Mouse (Mus musculus): ENCODE results near the gene Gm21981. TPM values are rescaled to one million over a fixed set of nuclear protein-coding genes. Genes with fewer than 3 reads are reported as not detected.

Gm21981 gene
- polyA plus RNA-seq, 1 experiment from 2014 or later: 0.13 TPM

- no peak overlapping the region for H3K4me2 ChIP-seq (ENCODE audit: low read depth, low read length)
- peaks cover 11% of the 10 kb centered on the region for H3K27me3 ChIP-seq (ENCODE audit: insufficient read depth, low read length)
- 73% methylated on average over 10 of the region's 10 CpGs for WGBS (ENCODE audit: insufficient replicate concordance)
- no peak for ATAC-seq
- no peak for DNase-seq
- H3K4me3 ChIP-seq (ENCODE audit: low read depth, low read length): no peak overlapping the region
- no peak overlapping the region for H3K27ac ChIP-seq (ENCODE audit: low read depth)
- TF ChIP-seq EP300 (IDR thresholded peaks at IDR 0.05; ENCODE audit: low read depth) (no peak), CTCF (IDR thresholded peaks at IDR 0.05; ENCODE audit: low read depth) (no peak)
- H3K4me1 ChIP-seq (ENCODE audit: insufficient read depth): peaks cover 14% of the 10 kb centered on the region
- no peaks in the 10 kb centered on the region for H3K9me3 ChIP-seq (ENCODE audit: low read length)
- no peak overlapping the region for H3K9ac ChIP-seq (replicated peaks)
- H3K36me3 ChIP-seq (replicated peaks; ENCODE audit: insufficient read depth, low read length): no peaks in the 10 kb centered on the region
Observed at GRCm38 (mm10) chr17:47698156-47698555, 3.9 kb upstream of the Gm21981 start.

- Histone ChIP-seq H3K36me3 (replicated peaks; ENCODE audit: insufficient read depth, low read length) (no peaks in the 10 kb centered on the region), H3K9me3 (ENCODE audit: low read length) (no peaks in the 10 kb centered on the region), H3K27ac (ENCODE audit: low read depth) (no peak overlapping the region), H3K27me3 (ENCODE audit: insufficient read depth, low read length) (peaks cover 10% of the 10 kb centered on the region), H3K4me2 (ENCODE audit: low read depth, low read length) (peak overlapping the region; percentile 88), H3K9ac (replicated peaks) (peak overlapping the region; percentile 64), H3K4me3 (ENCODE audit: low read depth, low read length) (peak overlapping the region; percentile 58), H3K4me1 (ENCODE audit: insufficient read depth) (peaks cover 14% of the 10 kb centered on the region)
- no peak for ATAC-seq
- under 1% methylated on average over 18 of the region's 23 CpGs for WGBS (ENCODE audit: insufficient replicate concordance)
- TF ChIP-seq CTCF (IDR thresholded peaks at IDR 0.05; ENCODE audit: low read depth): no peak
- no peak for TF ChIP-seq EP300 (IDR thresholded peaks at IDR 0.05; ENCODE audit: low read depth)
- peak; percentile 28 for DNase-seq
Observed at GRCm38 (mm10) chr17:47695337-47695710, 1.1 kb upstream of the Gm21981 start.

DNA sequence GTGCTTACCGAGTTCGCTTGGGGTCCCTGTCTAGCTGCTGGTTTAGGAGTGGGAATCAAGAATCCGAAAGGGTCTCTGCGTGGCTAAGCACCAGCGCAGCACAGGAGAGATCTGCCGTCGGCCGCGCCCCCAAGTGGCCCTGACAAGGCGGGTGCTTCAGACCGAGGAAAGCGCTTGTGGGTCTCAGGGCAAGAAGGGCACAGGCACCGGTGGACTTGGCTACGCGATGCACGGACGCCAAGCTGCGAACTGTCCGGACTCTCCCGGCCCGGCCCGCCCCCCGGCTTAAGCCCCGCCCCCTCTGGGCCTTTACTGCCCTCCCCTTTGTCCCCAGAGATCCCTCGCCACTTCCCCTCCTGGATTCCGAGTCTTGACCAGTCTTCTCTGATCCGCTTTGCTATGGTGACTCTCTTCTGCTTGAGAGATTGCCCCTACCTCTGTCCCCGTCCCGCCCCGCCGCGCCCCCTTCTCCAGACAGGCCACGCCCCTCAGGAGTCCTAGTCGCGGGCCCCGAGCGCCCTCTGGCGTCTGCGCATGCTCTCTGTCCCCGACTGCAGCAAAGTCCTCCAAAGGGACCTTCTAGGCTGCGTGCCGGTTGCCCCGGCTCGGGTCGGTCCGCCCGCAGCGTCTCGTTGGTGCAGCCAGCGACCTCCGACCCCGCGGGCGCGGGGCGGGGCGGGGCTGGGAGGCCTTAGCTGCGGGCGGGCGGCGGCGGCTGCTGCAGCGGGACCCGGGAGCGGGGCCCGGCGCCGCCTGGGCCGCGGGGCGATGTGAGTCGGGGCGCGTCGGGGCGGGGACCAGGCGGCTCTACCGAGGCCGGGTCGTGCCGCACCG is 465 bp upstream of the Gm21981 start, which contains the start of gene Prickle4:
TSS of gene Prickle4 (minus strand) at position 234 of the 834 bp plus-strand sequence.
- Histone ChIP-seq H3K4me1 (ENCODE audit: insufficient read depth) (peaks cover 11% of the 10 kb centered on the region), H3K9me3 (ENCODE audit: low read length) (no peaks in the 10 kb centered on the region), H3K27ac (ENCODE audit: low read depth) (peak within 1 kb of the TSS; percentile 48), H3K27me3 (ENCODE audit: insufficient read depth, low read length) (peaks cover 10% of the 10 kb centered on the region), H3K4me2 (ENCODE audit: low read depth, low read length) (peak within 1 kb of the TSS; percentile 88), H3K36me3 (replicated peaks; ENCODE audit: insufficient read depth, low read length) (no peaks in the 10 kb centered on the region), H3K9ac (replicated peaks) (peak within 1 kb of the TSS; percentile 64), H3K4me3 (ENCODE audit: low read depth, low read length) (peak within 1 kb of the TSS; percentile 58)
- WGBS (ENCODE audit: insufficient replicate concordance): under 1% methylated on average over 70 of the region's 82 CpGs
- DNase-seq: peak; percentile 97
- ATAC-seq: peak; percentile 95
- TF ChIP-seq CTCF (IDR thresholded peaks at IDR 0.05; ENCODE audit: low read depth) (peak; percentile 96), EP300 (IDR thresholded peaks at IDR 0.05; ENCODE audit: low read depth) (no peak)

DNA sequence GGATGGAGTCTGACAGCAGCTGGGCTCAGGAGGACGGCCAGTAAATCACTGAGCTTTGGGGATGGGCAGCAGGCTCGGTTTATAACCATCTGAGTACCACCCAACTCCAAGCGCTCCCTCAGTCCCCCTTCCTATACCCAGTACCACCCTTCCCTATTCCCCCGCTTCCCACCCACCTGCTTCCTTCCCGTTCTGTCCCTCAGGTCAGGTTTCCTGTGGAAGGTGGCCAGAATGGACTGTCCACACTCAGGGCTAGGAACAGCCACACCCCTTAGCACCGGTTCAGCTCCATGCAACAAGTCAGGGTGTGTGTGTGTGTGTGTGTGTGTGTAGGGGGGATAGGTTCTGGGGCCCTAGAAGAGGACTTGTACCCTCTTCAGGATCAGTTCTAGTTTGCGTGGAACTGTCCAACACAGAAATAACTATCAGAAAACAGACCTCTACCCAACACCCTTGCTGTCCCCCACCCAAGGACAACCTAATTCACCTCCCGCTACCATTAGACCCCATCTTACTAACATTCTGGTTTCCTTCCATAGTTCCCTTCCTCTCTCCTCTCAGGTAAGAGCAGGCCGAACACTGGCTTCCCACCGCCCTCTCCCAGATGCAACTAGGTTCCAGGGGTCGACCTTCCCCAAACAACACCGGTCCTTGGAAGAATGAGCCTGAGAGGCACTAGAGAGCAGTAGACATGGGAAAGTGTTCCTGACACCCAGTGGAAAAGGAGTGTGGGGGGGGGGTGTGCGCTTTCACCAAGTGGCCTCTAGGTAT is 399 bp downstream of the Gm21981 start:
- H3K9me3 ChIP-seq (ENCODE audit: low read length): no peaks in the 10 kb centered on the region
- peak overlapping the region; percentile 58 for H3K4me3 ChIP-seq (ENCODE audit: low read depth, low read length)
- H3K27ac ChIP-seq (ENCODE audit: low read depth): no peak overlapping the region
- WGBS (ENCODE audit: insufficient replicate concordance): 56% methylated on average over 13 of the region's 13 CpGs
- H3K4me1 ChIP-seq (ENCODE audit: insufficient read depth): peaks cover 16% of the 10 kb centered on the region
- ATAC-seq (no peak), DNase-seq (no peak)
- H3K36me3 ChIP-seq (replicated peaks; ENCODE audit: insufficient read depth, low read length): no peaks in the 10 kb centered on the region
- no peak overlapping the region; the same call in 1 of the 2 replicates for H3K9ac ChIP-seq (replicated peaks)
- peak overlapping the region; percentile 88 for H3K4me2 ChIP-seq (ENCODE audit: low read depth, low read length)
- H3K27me3 ChIP-seq (ENCODE audit: insufficient read depth, low read length): peaks cover 10% of the 10 kb centered on the region
- TF ChIP-seq EP300 (IDR thresholded peaks at IDR 0.05; ENCODE audit: low read depth) (no peak), CTCF (IDR thresholded peaks at IDR 0.05; ENCODE audit: low read depth) (no peak)

GRCm38 (mm10) chr17:47691650-47692049 is 2.6 kb downstream of the Gm21981 start:
- Histone ChIP-seq H3K4me3 (ENCODE audit: low read depth, low read length) (no peak overlapping the region), H3K27ac (ENCODE audit: low read depth) (no peak overlapping the region), H3K27me3 (ENCODE audit: insufficient read depth, low read length) (peaks cover 10% of the 10 kb centered on the region), H3K9me3 (ENCODE audit: low read length) (no peaks in the 10 kb centered on the region), H3K4me1 (ENCODE audit: insufficient read depth) (peaks cover 24% of the 10 kb centered on the region), H3K36me3 (replicated peaks; ENCODE audit: insufficient read depth, low read length) (no peaks in the 10 kb centered on the region), H3K4me2 (ENCODE audit: low read depth, low read length) (no peak overlapping the region), H3K9ac (replicated peaks) (no peak overlapping the region)
- 82% methylated on average over 3 of the region's 3 CpGs for WGBS (ENCODE audit: insufficient replicate concordance)
- DNase-seq: no peak
- no peak for TF ChIP-seq CTCF (IDR thresholded peaks at IDR 0.05; ENCODE audit: low read depth)
- TF ChIP-seq EP300 (IDR thresholded peaks at IDR 0.05; ENCODE audit: low read depth): no peak
- ATAC-seq: no peak

DNA sequence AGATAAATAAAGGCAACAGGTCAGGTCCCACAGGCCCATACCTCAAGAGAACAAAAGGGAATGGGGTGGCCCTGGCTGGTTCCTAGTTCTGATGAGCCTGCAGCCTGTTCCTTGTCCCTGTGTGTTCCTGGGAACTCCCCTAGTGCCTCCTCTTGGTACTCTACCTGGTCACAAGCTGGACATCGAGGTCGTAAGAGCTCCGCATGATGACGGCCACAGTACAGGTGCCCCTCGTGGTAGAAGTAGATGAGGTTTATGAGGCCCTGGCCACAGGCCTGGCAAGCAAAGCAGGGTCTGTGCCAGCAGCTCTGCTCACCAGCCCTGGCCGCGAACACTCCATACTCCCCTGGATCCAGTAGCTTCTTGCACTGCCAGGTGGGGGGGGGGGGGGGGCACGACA is 4.4 kb downstream of the Gm21981 start:
- TF ChIP-seq CTCF (IDR thresholded peaks at IDR 0.05; ENCODE audit: low read depth) (no peak), EP300 (IDR thresholded peaks at IDR 0.05; ENCODE audit: low read depth) (no peak)
- H3K36me3 ChIP-seq (replicated peaks; ENCODE audit: insufficient read depth, low read length): 0 out of 2 replicates have a peak, but pooled peaks cover 12% of the 10 kb centered on the region
- no peak for ATAC-seq
- DNase-seq: no peak
- H3K4me1 ChIP-seq (ENCODE audit: insufficient read depth): peaks cover 19% of the 10 kb centered on the region
- no peak overlapping the region for H3K9ac ChIP-seq (replicated peaks)
- no peak overlapping the region for H3K27ac ChIP-seq (ENCODE audit: low read depth)
- H3K4me3 ChIP-seq (ENCODE audit: low read depth, low read length): no peak overlapping the region
- WGBS (ENCODE audit: insufficient replicate concordance): 94% methylated on average over 7 of the region's 8 CpGs
- H3K27me3 ChIP-seq (ENCODE audit: insufficient read depth, low read length): 0 out of 2 replicates have a peak, but pooled peaks cover 2% of the 10 kb centered on the region
- 0 out of 2 replicates have a peak overlapping the region, but pooled peaks have one; percentile 100 for H3K4me2 ChIP-seq (ENCODE audit: low read depth, low read length)
- H3K9me3 ChIP-seq (ENCODE audit: low read length): no peaks in the 10 kb centered on the region

Measured in liver, postnatal 0 days (tissue).